Mouse (Mus musculus) E14TG2a.4 (cell line): ENCODE measurements at regions not wholly inside any gene's neighbourhood (a gene's known extent, or its start where the extent isn't known, plus 50 kb on each side); places are given as distances from the start of the nearest gene placed in this dataset.

Experiments used
- CTCF ChIP-seq: conservative IDR thresholded peaks from 2 replicates; pipeline ENCODE4 v1.5.1; 2014; ENCODE audit warnings: low read length
- POU5F1 ChIP-seq: IDR thresholded peaks from 2 replicates; pipeline ENCODE4 v1.6.1; 2014; ENCODE audit warnings: low read length, borderline replicate concordance

DNA sequence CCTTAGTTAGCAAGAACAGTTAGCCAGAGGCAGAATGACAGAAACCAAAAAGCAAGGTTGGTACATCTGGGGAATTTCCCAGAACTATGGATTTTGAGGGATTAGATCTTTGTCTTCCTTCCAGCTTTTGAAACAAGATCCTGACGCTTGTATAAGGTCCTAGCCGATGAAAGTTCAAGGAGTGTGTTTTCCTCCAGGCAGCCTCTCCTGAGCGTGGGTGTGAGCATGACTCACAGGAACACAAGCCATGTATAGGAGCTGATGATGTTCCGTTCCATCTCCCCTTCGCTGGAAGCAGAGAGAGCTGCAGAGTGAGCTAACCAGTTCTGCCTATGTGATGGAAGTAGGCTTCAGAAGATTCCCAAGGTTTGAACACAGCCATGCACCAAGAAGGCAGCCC lies 105.6 kb upstream of the Dhrs4 start:
- TF ChIP-seq CTCF: no peak
- TF ChIP-seq POU5F1: no peak
